Mouse (Mus musculus): ENCODE data around the gene Yy1. TPM values are rescaled to one million over a fixed set of nuclear protein-coding genes. Genes with fewer than 3 reads are reported as not detected.

Gene Yy1
- total and polyA plus RNA-seq, 3 experiments = 34.9 to 62.4 (median 52.1) TPM

GRCm38 (mm10) chr12:108759266-108759665, 33.5 kb upstream of the Yy1 start:
- no peaks in the 10 kb centered on the region for H3K79me2 ChIP-seq (ENCODE audit: control insufficient read depth, insufficient read depth, low read length, poor library complexity)
- no peaks in the 10 kb centered on the region for H3K9me3 ChIP-seq (replicated peaks; ENCODE audit: insufficient read depth, low read length)
- H3K27me3 ChIP-seq (ENCODE audit: control insufficient read depth in 1 of 2, insufficient read depth in 2 of 2, low read length in 2 of 2) = no peaks in the 10 kb centered on the region
- TF ChIP-seq E2F4 (IDR thresholded peaks at IDR 0.05; ENCODE audit: borderline replicate concordance, low read depth, low read length) (no peak), POLR2AphosphoS2 (IDR thresholded peaks at IDR 0.05; ENCODE audit: low read length) (no peak), TCF12 (IDR thresholded peaks at IDR 0.05; ENCODE audit: low read depth, low read length) (no peak), BHLHE40 (IDR thresholded peaks at IDR 0.05; ENCODE audit: borderline replicate concordance, low read depth, low read length) (no peak), TAL1 (IDR thresholded peaks at IDR 0.05; ENCODE audit: low read length) (no peak)
- H3K4me3 ChIP-seq (ENCODE audit: control insufficient read depth in 1 of 2, insufficient read depth in 1 of 2, low read depth in 2 of 2, low read length in 2 of 2) = no peak overlapping the region
- DNase-seq (ENCODE audit: low read depth, low spot score) = no peak
- H3K4me1 ChIP-seq (ENCODE audit: control insufficient read depth in 1 of 2, insufficient read depth in 2 of 2, low read length in 2 of 2) = peaks cover 6 to 34% of the 10 kb centered on the region in 2 experiments
- H3K27ac ChIP-seq (ENCODE audit: control insufficient read depth, low read depth, low read length) = no peak overlapping the region
- H3K9ac ChIP-seq (ENCODE audit: control insufficient read depth, low read depth, low read length, poor library complexity, severe bottlenecking) = no peak overlapping the region
- H3K36me3 ChIP-seq (ENCODE audit: control insufficient read depth in 1 of 2, insufficient read depth in 2 of 2, low read length in 2 of 2) = peaks cover 0 to 23% of the 10 kb centered on the region in 2 experiments; a peak in 2 of 4 replicates

GRCm38 (mm10) chr12:108760016-108760415, 32.8 kb upstream of the Yy1 start:
- TF ChIP-seq MYB (IDR thresholded peaks at IDR 0.05; ENCODE audit: low read depth, low read length) (no peak), KAT2A (conservative IDR thresholded peaks at IDR 0.05; ENCODE audit: low read depth, low read length) (no peak), BHLHE40 (IDR thresholded peaks at IDR 0.05; ENCODE audit: borderline replicate concordance, low read depth, low read length) (no peak), JUND (IDR thresholded peaks at IDR 0.05; ENCODE audit: low read depth, low read length) (no peak), ZC3H11A (IDR thresholded peaks at IDR 0.05; ENCODE audit: low read depth, low read length) (no peak), GABPA (IDR thresholded peaks at IDR 0.05; ENCODE audit: low read depth, low read length) (no peak), TBP (IDR thresholded peaks at IDR 0.05; ENCODE audit: low read depth, low read length) (no peak), NELFE (IDR thresholded peaks at IDR 0.05; ENCODE audit: low read depth, low read length) (no peak), GATA1 (IDR thresholded peaks at IDR 0.05; ENCODE audit: low read depth, low read length) (no peak), TCF12 (IDR thresholded peaks at IDR 0.05; ENCODE audit: low read depth, low read length) (no peak), EP300 (IDR thresholded peaks at IDR 0.05; ENCODE audit: low read depth in 1 of 2, low read length in 2 of 2) (no peak), SMC3 (IDR thresholded peaks at IDR 0.05; ENCODE audit: low read depth, low read length) (no peak), NRF1 (IDR thresholded peaks at IDR 0.05; ENCODE audit: insufficient read depth, low read depth, low read length, poor library complexity, severe bottlenecking) (no peak), SIN3A (IDR thresholded peaks at IDR 0.05; ENCODE audit: low read length) (no peak; the same call in 1 of the 2 replicates), ZNF384 (IDR thresholded peaks at IDR 0.05; ENCODE audit: low read depth, low read length) (no peak), USF1 (IDR thresholded peaks at IDR 0.05; ENCODE audit: low read depth, low read length) (no peak), MAFK (IDR thresholded peaks at IDR 0.05; ENCODE audit: borderline replicate concordance, low read depth, low read length) (no peak), ETS1 (IDR thresholded peaks at IDR 0.05; ENCODE audit: low read depth, low read length) (no peak)
- Histone ChIP-seq H3K27me3 (ENCODE audit: control insufficient read depth in 1 of 2, insufficient read depth in 2 of 2, low read length in 2 of 2) (no peaks in the 10 kb centered on the region), H3K36me3 (ENCODE audit: control insufficient read depth in 1 of 2, insufficient read depth in 2 of 2, low read length in 2 of 2) (peaks cover 0 to 25% of the 10 kb centered on the region in 2 experiments; a peak in 2 of 4 replicates), H3K4me1 (ENCODE audit: control insufficient read depth in 1 of 2, insufficient read depth in 2 of 2, low read length in 2 of 2) (peaks cover 6 to 37% of the 10 kb centered on the region in 2 experiments), H3K9me3 (replicated peaks; ENCODE audit: insufficient read depth, low read length) (no peaks in the 10 kb centered on the region), H3K27ac (ENCODE audit: control insufficient read depth, low read depth, low read length) (no peak overlapping the region), H3K79me2 (ENCODE audit: control insufficient read depth, insufficient read depth, low read length, poor library complexity) (peaks cover 1% of the 10 kb centered on the region; the same call in 1 of the 2 replicates), H3K9ac (ENCODE audit: control insufficient read depth, low read depth, low read length, poor library complexity, severe bottlenecking) (no peak overlapping the region), H3K4me3 (ENCODE audit: control insufficient read depth in 1 of 2, insufficient read depth in 1 of 2, low read depth in 2 of 2, low read length in 2 of 2) (no peak overlapping the region)
- peak; percentile 12 for DNase-seq (ENCODE audit: low read depth, low spot score)
